Mouse (Mus musculus) lung, adult 2 months (tissue): ENCODE measurements at regions not wholly inside any gene's neighbourhood (a gene's known extent, or its start where the extent isn't known, plus 50 kb on each side); places are given as distances from the start of the nearest gene placed in this dataset.

Source experiments
- CTCF ChIP-seq: fragments of 200-500 bp; IDR thresholded peaks from 2 replicates; pipeline ENCODE4 v1.5.1; 2011; ENCODE audit warnings: mild to moderate bottlenecking, low read length, control low read depth; ENCODE audit not compliant: insufficient read depth
- POLR2A ChIP-seq: fragments of 200-500 bp; IDR thresholded peaks from 2 replicates; pipeline ENCODE4 v1.6.1; 2011; ENCODE audit warnings: low read depth, mild to moderate bottlenecking, control low read depth, low read length, borderline replicate concordance; ENCODE audit errors: extremely low read depth

- TF ChIP-seq CTCF (no peak), POLR2A (no peak)
Observed at GRCm38 (mm10) chr6:112221373-112221772, 52.2 kb upstream of the Lmcd1 start.
